Mouse (Mus musculus): ENCODE data around the gene Fcf1. TPM values are rescaled to one million over a fixed set of nuclear protein-coding genes. Genes with fewer than 3 reads are reported as not detected.

Gene Fcf1
- total RNA-seq, 4 experiments from 2014 or later: 29.7 to 39.9 (median 35.4) TPM

DNA sequence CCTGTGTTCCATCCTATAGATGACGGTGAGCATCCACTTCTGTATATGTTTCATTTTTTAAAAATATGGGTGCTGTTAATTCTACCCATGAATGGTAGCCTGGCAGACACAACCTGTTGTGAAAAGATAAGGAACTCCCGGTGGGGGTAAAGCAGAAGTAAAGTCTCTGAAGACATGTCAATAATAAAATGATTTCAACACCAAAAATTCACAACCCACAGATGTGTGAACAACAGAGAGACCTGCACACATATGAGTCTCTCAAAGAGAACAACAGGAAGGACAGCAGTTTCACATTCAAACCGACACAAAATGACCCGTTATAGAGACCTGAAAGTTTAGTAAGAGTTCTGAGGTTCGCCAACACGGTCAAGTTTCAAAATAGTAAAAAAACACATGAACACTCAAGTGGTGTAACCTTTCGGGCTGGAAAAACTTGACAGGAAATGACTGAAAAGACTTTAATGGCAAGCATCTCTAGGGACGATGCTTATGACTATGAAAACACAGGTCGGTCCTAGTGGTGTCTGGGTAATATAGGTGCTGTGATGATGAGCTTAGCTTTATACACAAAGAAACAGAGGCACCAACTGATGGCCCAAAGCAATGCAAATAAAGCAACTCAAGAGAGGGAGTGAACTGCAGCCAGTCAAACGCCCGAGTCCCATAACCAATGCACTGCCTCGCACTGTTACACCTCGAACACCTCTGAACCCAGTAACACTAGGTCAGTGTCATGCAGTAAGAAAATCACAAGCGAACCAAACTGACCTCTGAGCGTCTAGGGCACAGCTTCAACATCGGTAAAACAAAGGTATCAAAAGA is 1.7 kb upstream of the Fcf1 start:
- DNase-seq (ENCODE audit: low spot score in 2 of 2): no peak

GRCm38 (mm10) chr12:84969656-84970427 is 855 bp upstream of the Fcf1 start:
- no peak for DNase-seq (ENCODE audit: low spot score in 2 of 2)

DNA sequence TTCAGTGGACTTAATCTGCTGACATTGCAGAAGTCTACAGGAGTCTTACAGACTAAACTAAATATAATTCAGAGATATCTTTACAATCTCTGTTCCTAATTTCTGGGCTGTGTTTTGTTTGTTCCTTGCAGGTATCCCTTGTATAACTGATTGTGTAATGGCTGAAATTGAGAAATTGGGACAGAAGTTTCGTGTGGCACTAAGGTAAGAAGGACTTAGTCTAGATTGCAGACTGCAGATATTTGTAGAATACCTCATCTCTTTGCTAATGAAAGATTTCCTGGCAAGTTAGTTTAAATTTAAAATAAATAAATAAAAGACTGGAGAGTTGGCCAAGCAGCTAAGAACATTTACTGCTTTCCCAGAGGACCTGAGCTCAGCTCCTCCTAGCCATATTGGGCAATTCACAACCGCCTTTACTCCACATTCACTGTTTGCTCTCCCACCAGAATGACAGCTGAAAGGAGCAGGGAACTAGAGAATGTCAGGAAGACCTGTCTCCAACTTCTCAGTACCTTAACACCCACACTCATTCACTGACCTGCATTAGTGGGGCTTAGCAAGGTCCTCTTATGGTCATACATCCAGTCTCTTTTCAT is 8.7 kb downstream of the Fcf1 start:
- no peak for DNase-seq (ENCODE audit: low spot score in 2 of 2)

DNA sequence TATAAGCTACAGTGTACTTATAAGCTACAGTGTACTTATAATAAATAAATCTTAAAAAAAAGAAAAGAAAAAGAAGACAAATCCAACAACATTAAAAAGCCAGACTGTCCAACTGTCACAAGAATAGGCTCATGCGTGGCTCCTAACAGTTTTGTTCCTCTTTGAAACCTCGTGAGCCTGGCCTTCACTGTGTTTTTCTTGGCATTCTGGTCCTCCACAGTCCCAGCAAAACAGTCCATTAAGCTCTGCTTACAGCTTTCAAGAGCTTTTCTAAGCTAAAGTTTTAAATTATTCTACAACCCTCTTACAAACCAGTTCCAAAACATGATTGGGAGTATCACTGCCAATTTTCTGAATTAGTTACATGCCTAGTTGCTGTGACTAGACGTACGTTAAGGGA is 18.8 kb downstream of the Fcf1 start:
- no peak for DNase-seq (ENCODE audit: low spot score in 2 of 2)

DNA sequence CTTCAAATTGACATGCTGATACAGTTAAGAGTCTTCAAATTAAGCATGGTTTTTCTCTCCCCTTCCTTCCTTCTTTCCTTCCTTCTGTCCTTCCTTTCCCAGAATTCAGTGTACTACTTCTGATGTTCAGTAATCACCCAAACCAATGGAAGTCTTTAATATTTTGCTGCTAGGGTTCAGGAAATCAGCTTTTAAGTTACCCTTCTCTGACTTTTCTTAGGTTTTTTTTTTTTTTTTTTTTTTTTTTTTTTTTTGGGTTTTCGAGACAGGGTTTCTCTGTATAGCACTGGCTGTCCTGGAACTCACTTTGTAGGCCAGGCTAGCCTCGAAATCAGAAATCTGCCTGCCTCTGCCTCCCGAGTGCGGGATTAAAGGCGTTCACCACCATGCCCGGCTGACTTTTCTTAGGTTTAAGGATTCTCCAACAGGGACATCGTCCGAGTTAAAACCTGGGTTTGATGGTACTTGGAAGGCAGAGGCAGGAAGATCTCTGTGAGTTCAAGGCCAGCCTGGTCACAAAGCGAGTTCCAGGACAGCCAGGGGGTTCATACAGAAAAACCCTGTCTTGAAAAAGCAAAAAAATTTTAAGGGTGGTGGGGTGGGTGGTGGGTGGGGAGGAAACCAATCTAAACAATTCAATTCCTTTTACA is 24.5 kb downstream of the Fcf1 start:
- no peak for DNase-seq (ENCODE audit: low spot score in 2 of 2)

DNA sequence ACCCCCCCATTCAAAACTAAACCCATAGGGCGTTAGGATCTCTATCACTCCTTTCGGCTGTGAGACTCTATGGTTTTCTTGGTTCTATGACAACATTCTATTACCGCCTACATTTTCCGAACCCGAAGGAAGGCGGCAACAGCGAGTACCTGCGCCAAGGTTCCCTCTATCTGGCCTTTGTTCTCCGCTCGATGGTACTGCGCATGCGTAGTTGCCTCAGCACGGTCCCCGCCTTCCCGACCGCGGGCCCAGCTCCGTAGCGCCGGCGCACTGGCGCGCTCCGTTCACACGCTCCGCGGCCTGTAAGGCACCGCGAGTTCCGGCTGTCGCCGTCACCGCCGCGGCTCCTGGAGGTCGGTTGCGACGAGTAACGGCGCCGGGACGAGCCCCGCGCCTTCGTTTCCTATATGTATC is 25.4 kb downstream of the Fcf1 start, which contains the start of gene Ylpm1:
Gene Ylpm1, plus strand, starts transcription at position 239 of the 414 bp plus-strand sequence.
- peak; percentile 92 to 96 for DNase-seq (ENCODE audit: low spot score in 2 of 2)

DNA sequence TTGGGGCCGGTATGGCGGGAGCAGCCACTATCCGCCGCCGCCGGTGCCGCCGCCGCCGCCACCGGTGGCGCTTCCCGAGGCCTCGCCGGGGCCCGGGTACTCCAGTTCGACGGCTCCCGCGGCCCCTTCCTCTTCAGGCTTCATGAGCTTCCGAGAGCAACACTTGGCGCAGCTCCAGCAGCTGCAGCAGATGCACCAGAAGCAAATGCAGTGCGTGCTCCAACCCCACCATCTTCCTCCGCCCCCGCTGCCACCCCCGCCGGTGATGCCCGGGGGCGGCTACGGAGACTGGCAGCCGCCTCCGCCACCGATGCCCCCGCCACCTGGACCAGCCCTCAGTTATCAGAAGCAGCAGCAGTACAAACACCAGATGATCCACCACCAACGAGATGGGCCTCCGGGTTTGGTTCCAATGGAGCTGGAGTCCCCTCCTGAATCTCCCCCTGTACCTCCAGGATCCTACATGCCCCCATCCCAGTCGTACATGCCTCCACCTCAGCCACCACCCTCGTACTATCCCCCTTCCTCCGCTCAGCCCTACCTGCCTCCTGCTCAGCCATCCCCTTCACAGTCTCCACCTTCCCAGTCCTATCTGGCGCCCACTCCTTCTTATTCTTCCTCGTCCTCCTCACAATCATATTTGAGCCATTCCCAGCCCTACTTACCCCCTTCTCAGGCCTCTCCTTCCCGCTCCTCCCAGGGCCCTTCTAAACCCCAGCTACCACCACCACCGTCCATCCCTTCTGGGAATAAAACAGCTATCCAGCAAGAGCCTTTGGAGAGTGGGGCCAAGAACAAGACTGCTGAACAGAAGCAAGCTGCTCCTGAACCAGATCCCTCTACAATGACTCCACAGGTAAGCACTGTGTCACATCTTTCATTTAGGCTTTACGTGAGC is 26.1 kb downstream of the Fcf1 start:
- DNase-seq (ENCODE audit: low spot score in 2 of 2): peak; percentile 48 to 55

GRCm38 (mm10) chr12:84999053-84999452 is 28.4 kb downstream of the Fcf1 start:
- DNase-seq (ENCODE audit: low spot score in 2 of 2): no peak

DNA sequence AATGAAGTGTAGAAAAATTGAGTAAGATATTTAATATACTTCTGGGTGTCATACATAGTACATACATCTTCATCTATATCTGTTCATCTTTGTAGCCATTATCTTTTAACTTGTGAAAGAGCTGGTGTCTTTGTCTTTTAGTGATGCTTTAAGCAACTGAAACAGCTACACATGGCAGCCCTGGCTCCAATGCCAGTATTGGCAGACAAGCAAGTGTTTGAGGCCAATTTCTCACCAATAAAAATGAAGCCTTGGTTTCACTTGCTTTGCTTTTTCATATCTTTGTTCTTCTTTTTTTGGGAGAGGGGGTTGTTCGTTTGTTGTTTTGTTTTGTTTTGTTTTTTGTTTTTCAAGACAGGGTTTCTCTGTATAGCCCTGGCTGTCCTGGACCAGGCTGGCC is 35.5 kb downstream of the Fcf1 start:
- no peak for DNase-seq (ENCODE audit: low spot score in 2 of 2)

- DNase-seq (ENCODE audit: low spot score in 2 of 2): no peak
Measured at GRCm38 (mm10) chr12:85007021-85007420, 36.3 kb downstream of the Fcf1 start.

DNA sequence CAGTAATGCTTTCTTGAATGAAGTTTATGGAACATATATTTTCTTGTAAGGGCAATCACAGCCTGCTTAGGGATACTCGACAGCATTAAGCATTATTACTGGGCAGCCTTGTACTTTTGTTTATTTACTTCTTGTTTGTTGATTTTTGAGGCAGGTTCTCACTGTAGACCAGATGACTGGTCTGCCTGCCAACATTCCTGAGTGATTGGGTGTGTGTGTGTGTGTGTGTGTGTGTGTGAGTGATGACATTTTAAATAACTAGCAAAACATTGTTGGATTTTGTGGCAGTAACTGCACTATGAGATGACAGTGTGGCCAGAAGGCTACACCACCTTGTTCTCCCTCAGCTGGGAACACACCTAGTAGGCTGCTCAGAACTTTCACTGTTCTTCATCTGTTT is 39.1 kb downstream of the Fcf1 start:
- no peak for DNase-seq (ENCODE audit: low spot score in 2 of 2)

GRCm38 (mm10) chr12:85010541-85010940 is 39.8 kb downstream of the Fcf1 start:
- DNase-seq (ENCODE audit: low spot score in 2 of 2): no peak

DNA sequence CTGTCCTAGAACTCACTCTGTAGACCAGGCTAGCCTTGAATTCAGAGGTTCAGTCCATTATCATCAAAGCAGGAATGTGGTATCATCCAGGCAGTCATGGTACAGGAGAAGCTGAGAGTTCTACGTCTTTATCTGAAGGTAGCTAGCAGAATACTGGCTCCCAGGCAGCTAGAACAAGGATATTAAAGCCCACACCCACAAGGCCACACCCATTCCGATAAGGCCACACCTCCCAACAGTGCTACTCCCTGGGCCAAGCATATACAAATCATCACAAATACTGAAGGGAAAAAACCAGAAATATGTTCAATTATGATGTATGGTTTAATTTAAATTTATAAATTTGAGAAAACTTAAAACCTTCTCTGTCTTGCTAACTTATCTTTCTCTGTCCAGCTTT is 41.5 kb downstream of the Fcf1 start:
- DNase-seq (ENCODE audit: low spot score in 2 of 2): no peak

DNA sequence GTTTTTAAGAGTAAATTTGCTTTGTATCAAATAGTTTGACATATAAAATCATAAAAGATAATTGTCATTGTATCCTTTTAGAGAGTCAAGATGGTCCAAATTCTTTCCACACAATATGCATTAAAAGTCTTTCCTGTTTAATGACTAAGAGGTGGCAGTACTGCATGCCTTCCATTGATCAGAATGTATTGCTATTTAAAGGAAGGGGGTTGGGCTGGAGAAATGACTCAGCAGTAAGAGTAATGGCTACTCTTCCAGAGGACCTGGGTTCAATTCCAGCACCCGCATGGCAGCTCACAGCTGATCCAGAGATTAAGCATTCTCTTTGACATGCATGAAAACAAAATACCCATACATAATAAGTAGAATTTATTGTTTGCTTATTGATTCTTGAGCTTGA is 51.4 kb downstream of the Fcf1 start:
- no peak for DNase-seq (ENCODE audit: low spot score in 2 of 2)

GRCm38 (mm10) chr12:85032710-85033109 is 62.0 kb downstream of the Fcf1 start:
- no peak for DNase-seq (ENCODE audit: low spot score in 2 of 2)

Other genes with a start within 250 kb of the Fcf1 start
- gene Npc2, start 197.7 kb upstream of the Fcf1 start, total RNA-seq (2022): 10 to 100 TPM; 30.5 to 57.3 (median 41.3) TPM
- 10 to 100 TPM; 52.3 to 66.3 (median 60.8) TPM for gene Isca2, start 197.6 kb upstream of the Fcf1 start, total RNA-seq (2022)
- 1 to 10 TPM in 2 of 4 experiments, under 1 TPM in 2; 0.50 to 1.2 (median 0.98) TPM for gene Ltbp2, start 94.4 kb upstream of the Fcf1 start, total RNA-seq (2022)
- gene Arel1, start within 50 bp of the Fcf1 start, total RNA-seq (2022): 100 to 1,000 TPM in 3 of 4 experiments, 10 to 100 TPM in 1; 98.1 to 130 (median 120) TPM
- gene Ylpm1, start 25.4 kb downstream of the Fcf1 start, total RNA-seq (2022): 100 to 1,000 TPM; 104 to 115 (median 108) TPM
- gene Prox2, start 139.9 kb downstream of the Fcf1 start, total RNA-seq (2022): 1 to 10 TPM; 2.8 to 3.3 (median 3.1) TPM
- gene Dlst, start 139.9 kb downstream of the Fcf1 start, total RNA-seq (2022): 100 to 1,000 TPM; 140 to 155 (median 152) TPM
- 10 to 100 TPM; 35.0 to 37.6 (median 36.6) TPM for gene Rps6kl1, start 180.4 kb downstream of the Fcf1 start, total RNA-seq (2022)
- gene Pgf, start 206.9 kb downstream of the Fcf1 start, total RNA-seq (2022): 1 to 10 TPM; 2.1 to 4.4 (median 3.1) TPM
- gene Eif2b2, start 248.6 kb downstream of the Fcf1 start, total RNA-seq (2022): 10 to 100 TPM; 64.0 to 73.3 (median 68.1) TPM